Mouse (Mus musculus) right cerebral cortex, postnatal 10 days (tissue): ENCODE results near the gene Dlg1.
A peak's percentile ranks its signal among the peaks of the same experiment; 100 is the strongest.

Experiments
- DNase-seq, 2 experiments: peaks; one replicate each; pipeline ENCODE4 v3.0.0; 2021; ENCODE audit warnings: low spot score in 2 of 2

Gene Dlg1

DNA sequence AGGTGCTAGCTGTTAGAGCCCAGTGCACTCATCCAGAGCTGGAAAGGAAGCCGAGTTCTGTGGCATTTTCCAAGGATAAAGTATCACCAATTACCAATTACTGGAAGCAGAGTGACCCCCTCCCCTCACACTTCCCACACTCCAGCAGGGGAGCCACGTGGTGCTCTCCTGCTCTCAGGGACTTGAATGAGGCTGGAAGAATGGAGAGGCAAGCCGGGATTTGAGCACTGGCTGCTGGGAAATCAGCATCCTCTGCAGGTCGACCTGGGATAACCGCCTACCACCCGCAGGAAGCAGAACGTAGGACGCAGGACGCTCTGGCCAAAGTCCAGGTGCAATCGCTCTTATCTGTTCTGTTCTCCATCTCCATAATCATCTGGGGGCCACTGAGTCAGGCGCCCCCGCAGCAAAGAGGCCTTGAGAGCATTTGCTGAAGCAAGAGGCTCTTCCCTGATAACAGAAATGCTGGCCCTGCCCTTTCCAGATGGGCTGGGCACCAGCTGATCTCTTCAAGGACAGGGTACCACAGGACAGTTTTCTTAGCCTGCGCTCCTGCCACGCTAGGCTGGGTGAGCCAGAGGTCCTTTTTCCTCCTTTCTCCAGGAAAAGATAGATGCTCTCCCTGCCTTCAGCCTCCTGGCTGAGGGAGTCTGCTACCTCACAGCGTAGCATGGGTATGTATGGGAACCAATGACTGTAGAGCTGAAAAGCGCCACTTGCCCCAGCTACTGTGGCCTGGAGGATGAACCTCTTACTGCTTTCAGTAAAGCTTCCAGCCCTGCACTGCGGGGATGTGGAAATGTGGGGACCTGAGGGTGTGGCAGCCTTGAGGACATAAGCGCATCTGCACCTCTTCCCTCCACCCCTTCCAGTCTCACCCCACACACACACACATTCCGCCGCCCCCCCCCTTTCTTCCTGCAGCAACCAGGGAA is 242.9 kb downstream of the Dlg1 start:
- DNase-seq, result no peak

DNA sequence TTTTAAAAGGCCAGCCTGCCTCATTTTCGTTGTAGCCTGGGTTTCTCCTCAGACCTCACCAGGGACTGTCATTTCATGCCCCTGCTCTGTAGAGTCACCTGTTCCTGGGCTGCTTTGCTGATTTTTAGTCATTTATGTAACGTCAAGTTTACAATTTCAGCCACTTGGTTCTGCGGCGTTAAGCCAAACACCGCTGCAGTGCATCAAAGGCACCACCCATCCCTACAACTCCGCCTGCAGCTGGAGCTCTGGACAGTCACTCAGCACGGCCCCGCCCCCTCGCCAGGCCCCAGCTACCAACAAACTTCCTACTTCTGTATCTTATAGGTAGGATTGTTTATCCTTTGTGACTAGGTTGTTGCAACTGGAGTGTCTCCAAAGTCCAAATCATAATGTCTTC is 243.7 kb downstream of the Dlg1 start:
- no peak for DNase-seq

DNA sequence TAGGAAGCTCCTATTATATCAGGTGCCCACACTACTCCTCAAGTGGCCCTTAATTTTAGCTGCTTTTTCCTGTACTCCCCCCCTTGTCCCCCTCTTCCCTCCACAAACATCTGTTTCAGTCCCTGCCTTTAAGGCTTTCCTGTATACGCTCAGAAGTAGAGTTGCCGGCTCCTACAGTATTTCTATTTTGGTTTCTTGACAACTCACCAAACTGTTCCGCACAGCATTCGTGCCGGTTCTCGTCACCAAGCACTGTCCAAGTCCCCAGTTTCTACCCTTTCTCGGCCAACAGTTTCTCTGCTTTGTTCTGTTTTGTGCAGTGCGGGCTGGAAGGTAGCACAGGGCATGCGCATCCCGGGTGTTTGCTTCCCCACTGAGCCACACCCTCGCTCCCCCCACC is 245.7 kb downstream of the Dlg1 start:
- no peak for DNase-seq

DNA sequence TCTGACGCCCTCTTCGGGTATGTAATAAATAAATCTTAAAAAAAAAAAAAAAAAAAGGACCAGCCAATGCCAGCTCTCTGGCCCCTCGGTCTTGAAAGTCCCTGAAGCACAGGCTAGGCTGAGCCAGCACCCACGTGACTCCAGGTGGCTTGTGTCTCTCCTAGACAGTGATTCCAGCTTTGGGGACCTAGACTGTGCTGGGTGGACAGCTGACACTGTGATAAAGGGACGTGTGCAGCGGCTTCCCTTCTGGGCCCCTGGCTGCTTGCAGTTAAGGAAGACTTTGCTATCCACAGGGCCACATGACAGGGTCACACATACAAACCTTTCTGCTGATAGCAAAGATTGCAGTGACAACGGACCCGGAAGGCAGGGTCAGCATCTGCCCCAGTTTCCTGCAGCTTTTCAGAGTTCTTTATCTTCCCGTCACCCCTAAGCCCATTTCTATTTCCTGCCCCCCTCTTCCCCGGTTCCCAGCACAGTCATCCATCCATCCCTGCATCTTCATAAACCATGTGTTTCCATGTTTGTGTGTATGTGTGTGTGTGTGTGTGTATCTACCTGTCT is 247.1 kb downstream of the Dlg1 start:
- no peak for DNase-seq

DNA sequence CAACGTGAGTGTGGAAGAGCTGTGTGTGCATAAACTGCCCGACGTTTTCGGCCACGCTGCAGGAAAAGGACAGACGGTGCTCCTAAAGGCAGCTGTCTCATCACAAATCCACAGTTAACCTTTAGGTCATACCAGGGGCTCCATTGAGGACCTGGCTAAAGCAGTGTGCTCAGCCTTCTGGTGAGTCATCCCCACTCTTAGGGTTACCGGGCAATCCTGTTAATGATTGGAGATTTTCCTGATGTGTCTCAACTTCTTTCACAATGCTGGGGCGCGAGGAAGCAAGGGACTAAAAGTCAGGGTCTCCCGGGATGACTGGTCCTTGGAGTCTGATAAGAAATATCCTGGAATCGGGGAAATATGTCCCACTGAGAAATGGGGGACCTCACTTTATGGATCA is 254.5 kb downstream of the Dlg1 start:
- no peak for DNase-seq

DNA sequence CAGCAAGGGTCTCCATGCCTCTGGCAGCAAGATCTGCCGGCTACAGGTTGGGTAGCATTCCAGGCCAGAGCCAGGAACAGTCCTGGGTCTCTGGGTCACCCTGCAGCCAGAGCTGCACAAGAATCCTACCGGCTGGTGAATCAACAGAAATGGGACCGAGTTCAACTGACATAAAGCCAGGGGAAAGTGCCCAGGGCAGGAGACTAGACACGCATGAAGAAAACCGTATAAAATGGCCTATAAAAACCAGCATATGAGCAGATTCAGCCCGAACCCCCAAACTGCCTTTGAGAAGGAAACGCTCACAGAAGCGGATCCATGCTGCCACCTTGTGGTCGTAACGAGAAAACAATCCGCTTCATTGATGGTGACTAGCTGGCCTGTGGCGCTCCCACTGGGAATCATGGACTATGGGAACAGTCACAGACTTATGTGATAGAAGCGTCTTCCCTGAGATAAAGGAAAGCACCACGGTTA is 255.0 kb downstream of the Dlg1 start:
- DNase-seq, result peak; percentile 92 to 93

DNA sequence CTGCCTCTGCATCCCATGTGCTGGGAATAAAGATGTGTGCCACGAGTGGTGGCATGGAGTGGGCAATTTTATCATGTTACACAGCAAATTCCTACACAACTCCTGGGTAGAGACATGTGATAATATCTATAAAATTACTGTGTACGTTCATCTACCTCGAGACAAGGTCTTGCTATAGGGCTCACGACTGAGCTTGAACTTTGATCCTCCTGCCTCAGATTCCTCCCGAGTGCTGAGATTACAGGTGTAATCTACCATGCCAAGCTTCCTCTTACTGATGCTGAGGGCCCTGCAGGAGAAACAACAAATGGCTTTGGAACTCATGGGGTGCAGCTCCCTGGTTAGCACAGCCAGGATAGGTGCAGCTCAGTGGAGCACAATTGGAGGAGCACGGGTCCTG is 261.1 kb downstream of the Dlg1 start:
- no peak for DNase-seq
